Mouse (Mus musculus) thymus, adult 18-20 months (tissue): ENCODE measurements around the gene Olfr312.
"Not testable (repeated sequence)": the region's sequence is repeated elsewhere in the genome, so short reads cannot be mapped to it uniquely, and the experiment has no call there.

Source experiments
- DNase-seq, 2 experiments: peaks; one replicate each; pipeline ENCODE4 v3.0.0; 2022; ENCODE audit warnings: mixed read lengths in 2 of 2

Gene Olfr312

GRCm38 (mm10) chr11:58828937-58829336 lies at the start of gene Olfr312:
Gene Olfr312 (plus strand): TSS chr11:58829237.
- not testable (repeated sequence) for DNase-seq

- DNase-seq, result no peak
Observed at GRCm38 (mm10) chr11:58782480-58783089, 46.5 kb upstream of the Olfr312 start, which contains the start of gene Olfr314. Gene Olfr314 (plus strand): TSS chr11:58782952.

- no peak for DNase-seq
Observed at GRCm38 (mm10) chr11:58784182-58784581, 44.9 kb upstream of the Olfr312 start.

GRCm38 (mm10) chr11:58787651-58788050 lies 41.4 kb upstream of the Olfr312 start:
- peak; percentile 57 to 75 for DNase-seq

GRCm38 (mm10) chr11:58788346-58788745 lies 40.7 kb upstream of the Olfr312 start:
- DNase-seq, result peak; percentile 37 to 54

- DNase-seq, result no peak
Observed at GRCm38 (mm10) chr11:58789532-58789931, 39.5 kb upstream of the Olfr312 start.

GRCm38 (mm10) chr11:58790053-58790452 lies 39.0 kb upstream of the Olfr312 start:
- DNase-seq, result no peak

GRCm38 (mm10) chr11:58790646-58791045 lies 38.4 kb upstream of the Olfr312 start:
- no peak for DNase-seq

GRCm38 (mm10) chr11:58795856-58796255 lies 33.2 kb upstream of the Olfr312 start:
- DNase-seq, result no peak

GRCm38 (mm10) chr11:58796850-58797249 lies 32.2 kb upstream of the Olfr312 start:
- DNase-seq, result no peak

- DNase-seq, result no peak
Observed at GRCm38 (mm10) chr11:58799747-58800146, 29.3 kb upstream of the Olfr312 start.

- no peak for DNase-seq
Observed at GRCm38 (mm10) chr11:58801558-58802228, 27.3 kb upstream of the Olfr312 start, which contains the start of gene Fam183b. Gene Fam183b (minus strand): TSS chr11:58801960.

GRCm38 (mm10) chr11:58803871-58804270 lies 25.2 kb upstream of the Olfr312 start:
- no peak for DNase-seq

GRCm38 (mm10) chr11:58804393-58804792 lies 24.6 kb upstream of the Olfr312 start:
- no peak for DNase-seq

GRCm38 (mm10) chr11:58812001-58812400 lies 17.0 kb upstream of the Olfr312 start:
- DNase-seq, result no peak

- not testable (repeated sequence) for DNase-seq
Observed at GRCm38 (mm10) chr11:58814700-58815099, 14.3 kb upstream of the Olfr312 start, which contains the start of gene Olfr313. Gene Olfr313 (plus strand): TSS chr11:58815000.

GRCm38 (mm10) chr11:58815676-58816075 lies 13.4 kb upstream of the Olfr312 start:
- DNase-seq, result no peak

GRCm38 (mm10) chr11:58829764-58830163 lies 727 bp downstream of the Olfr312 start:
- peak in 1 of 2 experiments; percentile 52 for DNase-seq

- DNase-seq, result peak; percentile 45 to 70
Observed at GRCm38 (mm10) chr11:58832541-58832940, 3.5 kb downstream of the Olfr312 start.

- not testable (repeated sequence) for DNase-seq
Observed at GRCm38 (mm10) chr11:58838951-58839350, 9.9 kb downstream of the Olfr312 start, which contains the start of gene Olfr311. Gene Olfr311 (plus strand): TSS chr11:58839251.

GRCm38 (mm10) chr11:58846919-58847461 lies 18.0 kb downstream of the Olfr312 start, which contains the start of gene Gm12258:
Gene Gm12258 (plus strand): TSS chr11:58847158.
- DNase-seq, result peak; percentile 77 to 86

- peak in 1 of 2 experiments; percentile 38 for DNase-seq
Observed at GRCm38 (mm10) chr11:58847636-58848035, 18.6 kb downstream of the Olfr312 start.

- DNase-seq, result no peak
Observed at GRCm38 (mm10) chr11:58849731-58850130, 20.7 kb downstream of the Olfr312 start.

GRCm38 (mm10) chr11:58860744-58861143 lies 31.7 kb downstream of the Olfr312 start:
- no peak for DNase-seq
